Mouse (Mus musculus) gastrocnemius, adult 2 months (tissue): Measurements from ENCODE around the gene Epb41. TPM values are rescaled to one million over a fixed set of nuclear protein-coding genes. Genes with fewer than 3 reads are reported as not detected.
A peak's percentile ranks its signal among the peaks of the same experiment; 100 is the strongest.

Experiments
- DNase-seq: peaks from one replicate; pipeline ENCODE4 v3.0.0; 2022
- H3K27ac ChIP-seq: fragments of 200-600 bp; 2 replicates; pipeline ENCODE4 v1.8.1; 2022; ENCODE audit warnings: mild to moderate bottlenecking
- H3K4me3 ChIP-seq: fragments of 200-600 bp; 2 replicates; pipeline ENCODE4 v1.8.1; 2022; ENCODE audit warnings: mild to moderate bottlenecking, moderate library complexity
- CTCF ChIP-seq: fragments of 200-600 bp; IDR thresholded peaks from 2 replicates; pipeline ENCODE4 v1.8.1; 2022; ENCODE audit warnings: antibody characterized with exemption, mild to moderate bottlenecking, moderate library complexity
- intact Hi-C: fragments of 180-260 bp; cut with DNase I; formaldehyde crosslinking; loops from one replicate; pipeline ENCODE4 v1.15.1; 2025
- total RNA-seq, 2 experiments: library from RNA; stranded (reverse); gene quantifications; 2 replicates each; pipeline ENCODE4 v1.2.3; 2021

Epb41 gene
- total RNA-seq, 2 experiments from 2014 or later, result 102 to 113 TPM

DNA sequence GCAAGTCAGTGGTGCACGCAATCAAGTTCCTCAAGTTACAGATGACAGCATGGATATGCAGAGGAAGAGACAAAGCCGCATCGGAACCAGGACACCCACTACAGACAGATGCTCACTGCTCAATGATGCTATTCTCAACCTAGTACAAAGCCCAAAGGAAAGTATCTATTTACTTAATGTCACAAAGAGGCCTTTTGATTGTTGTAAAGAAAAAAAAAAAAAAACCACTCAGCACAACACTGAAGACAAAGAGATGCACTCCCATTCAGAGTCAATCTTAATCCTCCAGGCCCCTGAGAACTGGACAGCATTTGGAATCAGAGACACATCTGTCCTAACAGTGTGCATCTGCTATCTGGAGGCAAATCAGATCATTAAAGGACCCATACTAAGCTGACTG, 63.5 kb downstream of the Epb41 start:
- TF ChIP-seq CTCF, result no peak
- no peak overlapping the region for H3K27ac ChIP-seq
- intact Hi-C loops, result no loop called here
- DNase-seq, result no peak
- H3K4me3 ChIP-seq, result no peak overlapping the region

DNA sequence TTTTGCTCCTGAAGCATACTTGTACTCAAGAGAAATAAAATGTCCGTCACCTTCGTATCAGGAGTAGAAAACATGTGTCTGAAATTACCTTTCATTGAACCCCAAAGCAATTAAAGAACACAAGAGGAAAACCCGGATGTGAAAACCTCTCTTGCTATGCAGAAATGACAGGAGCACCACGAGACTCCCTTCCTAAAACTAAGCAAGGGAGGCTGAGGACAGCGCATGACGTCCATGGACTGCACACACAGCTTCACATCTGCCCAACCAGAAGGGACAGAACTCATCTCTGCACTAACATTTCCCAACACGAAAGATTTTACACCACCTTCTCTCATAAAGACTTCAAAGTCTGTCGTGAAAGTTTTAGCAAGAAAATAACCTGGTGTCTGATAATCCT, 64.7 kb downstream of the Epb41 start:
- intact Hi-C loops, result no loop called here
- H3K27ac ChIP-seq, result no peak overlapping the region
- TF ChIP-seq CTCF, result no peak
- no peak overlapping the region for H3K4me3 ChIP-seq
- DNase-seq, result no peak

DNA sequence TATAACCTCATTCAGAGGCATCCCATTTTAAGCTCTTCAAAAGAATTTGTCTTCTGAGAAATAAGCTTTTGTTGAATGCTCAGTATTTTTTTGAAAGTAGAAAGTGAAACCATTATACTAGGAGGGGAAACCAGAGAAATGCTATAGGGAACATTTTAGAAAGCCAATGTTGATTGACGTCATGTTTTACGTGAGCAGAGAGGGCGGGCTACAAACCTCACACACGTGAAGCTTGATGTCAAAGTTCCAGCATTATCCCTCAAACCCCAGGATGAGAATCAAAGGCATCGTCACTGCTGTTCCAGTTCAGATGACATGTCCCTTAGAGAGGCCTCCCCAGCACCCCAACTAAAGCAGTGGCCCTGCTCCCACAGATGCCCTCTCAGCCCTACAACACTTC, 66.9 kb downstream of the Epb41 start:
- intact Hi-C loops, result no loop called here
- H3K27ac ChIP-seq, result no peak overlapping the region
- H3K4me3 ChIP-seq, result no peak overlapping the region
- DNase-seq, result no peak
- TF ChIP-seq CTCF, result no peak

DNA sequence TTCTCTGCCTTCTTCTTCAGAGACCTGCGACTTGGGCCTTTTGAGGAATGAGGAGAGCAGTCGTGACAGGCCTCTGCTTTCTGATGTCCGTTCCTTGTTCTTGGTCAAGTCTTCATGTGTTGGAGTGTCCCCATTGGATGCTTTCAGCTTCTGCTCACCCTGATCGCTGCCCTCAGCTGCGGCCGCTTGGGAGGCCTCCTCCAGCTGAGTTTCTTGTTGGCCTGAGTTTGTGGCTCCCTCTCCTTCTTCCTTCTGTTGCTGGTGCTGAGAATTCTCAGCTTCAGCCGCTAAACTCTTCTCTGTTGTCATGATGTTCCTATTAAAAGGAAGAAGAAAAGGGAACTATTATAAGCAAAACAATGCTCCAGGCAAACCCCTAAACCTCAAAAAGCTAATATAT, 68.0 kb downstream of the Epb41 start:
- intact Hi-C loops, result no loop called here
- no peak for DNase-seq
- H3K27ac ChIP-seq, result no peak overlapping the region
- TF ChIP-seq CTCF, result no peak
- no peak overlapping the region for H3K4me3 ChIP-seq

DNA sequence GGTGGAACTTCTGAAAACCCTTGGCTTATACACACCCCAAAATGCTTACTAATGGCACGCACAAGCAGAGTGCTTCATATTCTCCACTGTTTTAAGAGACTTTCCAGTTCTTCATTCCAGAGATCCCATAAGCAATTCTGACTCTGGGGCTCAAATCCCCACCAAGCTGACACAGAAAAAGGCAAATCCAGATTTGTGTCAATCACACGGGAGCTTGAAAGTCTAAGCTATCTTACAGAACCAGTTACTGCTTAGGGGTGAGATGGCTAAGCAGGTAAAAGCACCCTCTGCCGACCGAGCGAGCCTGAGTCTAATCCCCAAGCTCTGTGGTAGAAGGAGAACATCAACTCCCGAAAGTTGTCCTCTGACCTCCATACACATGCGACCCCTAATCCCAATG, 76.5 kb downstream of the Epb41 start:
- intact Hi-C loops, result no loop called here

DNA sequence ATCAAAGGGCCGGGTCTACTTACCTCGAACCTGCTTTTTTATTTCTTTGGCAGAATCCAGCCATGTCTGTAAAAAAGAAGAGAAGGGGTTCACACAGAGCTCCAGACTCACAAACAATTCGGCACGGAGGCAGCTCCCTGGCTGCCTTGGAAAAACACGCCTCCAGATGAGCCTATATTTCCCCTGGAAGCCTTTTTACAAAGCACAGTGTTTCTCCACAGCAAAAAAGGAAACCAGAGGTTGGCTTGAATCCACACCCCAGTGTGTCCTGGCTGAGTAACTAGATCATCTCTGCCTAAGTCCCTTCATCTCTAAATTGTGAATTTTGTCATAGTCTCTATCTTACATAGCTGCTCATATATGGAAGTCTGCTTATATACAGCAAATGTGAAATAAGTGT, 77.6 kb downstream of the Epb41 start:
- intact Hi-C loops, result no loop called here
- Histone ChIP-seq H3K4me3 (no peak overlapping the region), H3K27ac (no peak overlapping the region)
- TF ChIP-seq CTCF, result no peak
- DNase-seq, result no peak

More for the DNA sequence above, 76.5 kb downstream of the Epb41 start:
- Histone ChIP-seq H3K27ac (no peak overlapping the region), H3K4me3 (no peak overlapping the region)
- TF ChIP-seq CTCF, result no peak
- no peak for DNase-seq

DNA sequence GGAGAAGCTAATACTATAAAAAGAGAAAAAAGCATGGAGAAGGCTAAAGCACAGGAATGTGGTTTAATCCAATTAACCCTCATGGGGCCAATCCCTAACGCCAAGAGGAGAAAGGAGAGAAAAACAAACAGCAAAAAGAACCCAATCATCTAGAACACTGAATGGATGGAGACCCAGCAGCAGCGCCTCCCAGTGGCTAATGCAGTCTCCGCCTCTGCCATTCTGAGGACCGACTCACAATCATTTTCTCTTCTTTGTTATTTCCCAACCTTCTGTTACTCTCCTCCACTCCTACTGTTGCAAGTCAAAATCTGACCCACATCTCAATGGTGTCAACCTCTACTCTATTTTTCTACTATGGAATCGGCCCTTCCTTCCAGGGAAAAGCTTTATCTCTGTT, 78.1 kb downstream of the Epb41 start:
- peak; percentile 43 for TF ChIP-seq CTCF
- intact Hi-C loops, result no loop called here
- no peak overlapping the region for H3K4me3 ChIP-seq
- H3K27ac ChIP-seq, result no peak overlapping the region
- no peak for DNase-seq

DNA sequence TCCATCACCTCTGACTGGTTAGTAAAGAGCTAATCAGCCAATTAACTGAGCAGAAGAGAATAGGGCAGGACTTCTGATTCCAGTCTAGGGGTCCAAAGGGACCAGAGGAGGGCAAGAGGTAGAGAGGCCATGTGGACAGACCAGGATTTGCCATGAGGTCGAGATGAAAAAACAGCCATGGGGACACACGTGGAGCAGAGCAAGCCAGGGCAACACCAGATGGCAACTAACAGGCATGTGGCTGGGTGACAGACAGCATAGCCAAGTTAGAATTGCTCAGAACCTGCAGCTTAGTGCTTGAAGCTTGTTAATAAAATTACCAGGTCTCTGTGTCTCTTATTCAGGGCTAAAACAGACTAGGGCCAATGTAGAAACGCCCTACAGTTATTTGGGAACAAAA, 81.3 kb downstream of the Epb41 start:
- H3K27ac ChIP-seq, result peak overlapping the region; percentile 63; the same call in 1 of the 2 replicates
- H3K4me3 ChIP-seq, result no peak overlapping the region
- no peak for TF ChIP-seq CTCF
- intact Hi-C loops, result no loop called here
- no peak for DNase-seq

DNA sequence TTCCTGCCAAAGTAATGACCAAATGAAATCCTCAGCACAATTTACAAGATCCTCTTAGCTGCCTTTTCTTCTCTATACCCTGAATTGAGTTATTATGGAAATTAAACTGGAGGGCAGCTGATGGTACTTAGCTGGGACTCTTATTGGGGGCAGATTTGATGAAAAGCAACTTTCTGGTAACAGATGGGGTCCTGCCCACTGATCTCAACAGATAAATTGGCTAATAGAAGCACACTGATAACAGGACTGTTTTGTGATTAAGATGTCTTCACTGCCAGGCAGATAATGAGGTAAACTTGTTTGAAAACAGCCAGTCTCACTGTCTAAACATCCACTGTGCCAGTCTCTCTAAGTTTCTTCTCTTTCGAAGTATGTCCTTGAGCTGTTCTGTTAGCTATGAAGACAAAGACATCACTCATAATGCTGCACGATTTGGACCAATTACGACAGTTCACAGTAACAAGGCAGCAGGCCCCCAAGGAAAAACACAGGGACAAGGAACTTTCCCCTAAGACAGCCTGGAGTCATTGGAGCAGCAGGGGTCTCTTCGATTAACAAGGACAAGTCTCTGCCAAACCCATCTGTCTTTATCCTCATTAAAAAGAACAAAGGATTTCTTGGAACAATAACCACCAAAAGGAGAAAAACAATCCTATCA, 92.1 kb downstream of the Epb41 start:
- intact Hi-C loops, result no loop called here
- no peak for DNase-seq
- H3K4me3 ChIP-seq, result no peak overlapping the region
- no peak overlapping the region for H3K27ac ChIP-seq
- no peak for TF ChIP-seq CTCF

DNA sequence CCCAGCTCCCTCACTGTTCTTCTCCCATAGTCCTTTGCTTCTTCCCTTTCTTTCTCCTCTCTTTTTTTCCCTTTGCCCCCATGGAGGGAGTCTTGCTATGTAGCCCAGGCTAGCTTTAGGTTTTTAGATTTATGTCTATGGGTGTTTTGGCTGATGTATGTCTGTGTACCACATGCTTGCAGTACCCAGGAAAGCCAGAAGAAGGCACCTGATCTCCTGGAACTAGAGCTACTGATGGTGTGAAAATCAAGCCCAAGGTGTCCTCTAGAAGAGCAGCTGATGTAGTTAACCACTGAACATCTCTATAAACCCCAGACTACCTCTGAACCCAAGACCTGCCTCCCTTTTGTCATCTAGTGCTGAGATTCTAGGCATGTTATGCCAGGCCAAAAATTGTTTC, 93.4 kb downstream of the Epb41 start:
- TF ChIP-seq CTCF, result peak; percentile 20; the same call in 1 of the 2 replicates
- Histone ChIP-seq H3K4me3 (no peak overlapping the region), H3K27ac (no peak overlapping the region)
- intact Hi-C loops, result no loop called here
- no peak for DNase-seq

DNA sequence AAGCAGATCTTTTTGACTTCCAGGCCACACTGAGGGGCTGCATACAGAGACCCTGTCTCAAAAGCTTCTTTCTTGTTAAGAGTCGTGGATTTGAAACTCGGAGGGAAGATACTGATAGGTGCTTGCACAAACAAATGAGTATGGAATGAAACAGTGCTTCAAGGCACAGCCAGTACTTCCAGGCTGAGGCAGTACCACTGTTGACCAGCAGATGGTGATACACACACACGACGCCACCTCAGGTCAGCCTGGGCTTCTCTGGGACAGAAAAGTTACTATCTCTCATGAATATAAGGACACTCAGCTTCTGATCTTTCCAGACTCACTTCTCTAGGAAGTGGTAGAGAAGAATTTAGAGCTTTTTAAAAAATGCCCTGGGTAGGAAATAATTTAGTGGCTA, 97.9 kb downstream of the Epb41 start:
- intact Hi-C loops, result loop anchor here (1.0 kb wide), 1 partner anchor 102 kb away; no protein-coding TSS in a partner anchor
- no peak; the same call in 1 of the 2 replicates for TF ChIP-seq CTCF
- DNase-seq, result peak; percentile 80
- H3K4me3 ChIP-seq, result no peak overlapping the region
- H3K27ac ChIP-seq, result no peak overlapping the region

DNA sequence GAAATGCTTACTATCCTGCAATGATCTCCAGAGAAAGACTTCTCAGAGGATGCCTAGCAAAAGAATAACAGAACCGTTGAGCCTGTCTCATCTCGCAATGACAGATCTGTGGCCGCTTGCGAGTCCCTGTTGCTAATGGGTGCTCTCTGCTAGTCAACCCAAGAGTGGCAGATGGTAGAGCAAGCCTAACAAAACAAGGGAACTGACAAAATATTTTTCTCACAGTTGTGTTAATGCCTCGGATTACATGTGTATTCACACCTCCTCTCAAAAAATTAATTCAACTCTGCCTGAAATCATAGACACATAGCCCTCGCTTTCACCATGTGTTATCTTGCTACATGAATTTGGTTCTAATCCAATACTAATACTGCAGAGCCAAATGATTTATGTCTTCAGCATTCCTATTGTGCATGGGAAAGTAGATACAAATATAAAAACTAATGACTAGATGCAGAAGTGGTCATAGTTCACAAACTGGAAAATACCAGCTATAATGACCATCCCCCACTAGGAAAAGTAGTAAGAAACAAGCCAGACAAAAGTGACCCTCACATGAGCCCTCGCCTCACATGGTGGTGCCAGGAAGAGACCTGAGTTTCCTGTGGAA, 104.8 kb downstream of the Epb41 start:
- no peak for DNase-seq
- intact Hi-C loops, result no loop called here
- Histone ChIP-seq H3K27ac (no peak overlapping the region), H3K4me3 (no peak overlapping the region)
- TF ChIP-seq CTCF, result no peak

DNA sequence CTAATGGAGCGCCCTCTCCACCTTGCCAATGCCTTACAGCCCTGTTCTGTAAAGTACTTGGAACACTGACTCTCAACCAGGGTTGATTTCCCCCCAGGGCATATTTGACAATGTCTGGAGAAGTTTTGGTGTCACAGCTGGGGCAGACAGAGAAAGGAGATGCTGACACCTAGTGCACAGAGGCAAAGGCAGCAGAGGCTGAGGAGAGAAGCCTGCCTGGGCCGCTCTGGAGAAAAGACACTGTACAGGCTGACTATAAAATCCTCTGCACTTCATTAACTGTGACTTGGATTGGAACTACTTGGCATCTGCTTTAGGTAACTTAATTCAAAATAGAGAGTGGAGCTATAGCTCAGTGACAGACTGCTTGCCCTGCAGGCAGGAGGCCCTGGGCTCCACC, 106.2 kb downstream of the Epb41 start:
- Histone ChIP-seq H3K27ac (no peak overlapping the region), H3K4me3 (no peak overlapping the region)
- intact Hi-C loops, result loop anchor here (2.0 kb wide), 1 partner anchor 108 kb away; no protein-coding TSS in a partner anchor
- TF ChIP-seq CTCF, result peak; percentile 50
- peak; percentile 18 for DNase-seq

DNA sequence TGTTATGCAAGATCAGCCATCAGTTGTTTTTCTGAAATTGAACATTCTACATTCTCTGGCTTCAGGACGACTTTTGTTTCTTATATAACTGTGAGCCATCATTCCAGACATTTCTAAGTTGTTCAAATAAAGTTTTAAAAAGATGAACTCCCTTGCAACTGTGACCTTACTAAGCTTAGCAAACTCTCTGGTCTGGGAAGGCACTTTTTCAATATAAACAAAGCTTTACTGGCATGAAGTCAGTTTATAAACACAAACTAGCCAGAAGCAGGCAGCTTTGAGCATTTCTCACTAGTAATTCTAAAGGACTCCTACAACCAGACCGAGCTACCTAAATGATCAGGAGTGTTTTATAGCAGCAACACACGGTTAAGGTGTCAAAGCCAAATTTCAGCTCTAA, 118.0 kb downstream of the Epb41 start:
- TF ChIP-seq CTCF, result no peak
- H3K4me3 ChIP-seq, result no peak overlapping the region
- DNase-seq, result no peak
- intact Hi-C loops, result no loop called here
- peak overlapping the region; percentile 31; the same call in 1 of the 2 replicates for H3K27ac ChIP-seq
